Mouse (Mus musculus) cerebellum, adult 8-10 months (tissue): ENCODE data around the gene Nhlrc4.

Experiments
- DNase-seq: peaks from one replicate; pipeline ENCODE4 v3.0.0; 2022

Gene Nhlrc4

GRCm38 (mm10) chr17:25944366-25945163 is at the start of gene Nhlrc4, which contains the start of gene Pigq:
TSS of gene Nhlrc4 (minus strand) at chr17:25944961.
TSS of gene Pigq (minus strand) at chr17:25944936.
- DNase-seq, result no peak

- no peak for DNase-seq
These were observed 48.7 kb upstream of the Nhlrc4 start for GRCm38 (mm10) chr17:25993489-25993888.

GRCm38 (mm10) chr17:25992274-25992673 is 47.5 kb upstream of the Nhlrc4 start:
- DNase-seq, result no peak

- no peak for DNase-seq
These were observed 45.6 kb upstream of the Nhlrc4 start for GRCm38 (mm10) chr17:25990331-25990730.

GRCm38 (mm10) chr17:25985306-25986294 is 40.8 kb upstream of the Nhlrc4 start, which contains the start of gene Capn15:
TSS of gene Capn15 (minus strand) at chr17:25985796.
- peak; percentile 93 for DNase-seq

- no peak for DNase-seq
These were observed 40.0 kb upstream of the Nhlrc4 start for GRCm38 (mm10) chr17:25984556-25985305.

- DNase-seq, result peak; percentile 25
These were observed 39.3 kb upstream of the Nhlrc4 start for GRCm38 (mm10) chr17:25984066-25984465.

GRCm38 (mm10) chr17:25982913-25983312 is 38.2 kb upstream of the Nhlrc4 start:
- peak; percentile 23 for DNase-seq

- DNase-seq, result peak; percentile 60
These were observed 36.1 kb upstream of the Nhlrc4 start for GRCm38 (mm10) chr17:25980854-25981253.

GRCm38 (mm10) chr17:25979829-25980738 is 35.3 kb upstream of the Nhlrc4 start:
- DNase-seq, result peak; percentile 26

- no peak for DNase-seq
These were observed 26.4 kb upstream of the Nhlrc4 start for GRCm38 (mm10) chr17:25970954-25971707.

GRCm38 (mm10) chr17:25970448-25970847 is 25.7 kb upstream of the Nhlrc4 start:
- DNase-seq, result no peak

GRCm38 (mm10) chr17:25968176-25968575 is 23.4 kb upstream of the Nhlrc4 start:
- no peak for DNase-seq

GRCm38 (mm10) chr17:25967652-25968051 is 22.9 kb upstream of the Nhlrc4 start:
- no peak for DNase-seq

- no peak for DNase-seq
These were observed 19.5 kb upstream of the Nhlrc4 start for GRCm38 (mm10) chr17:25964271-25964670.

- DNase-seq, result no peak
These were observed 17.7 kb upstream of the Nhlrc4 start for GRCm38 (mm10) chr17:25962413-25962905.

- DNase-seq, result no peak
These were observed 16.8 kb upstream of the Nhlrc4 start for GRCm38 (mm10) chr17:25961566-25961965.

GRCm38 (mm10) chr17:25959630-25960467 is 15.1 kb upstream of the Nhlrc4 start:
- DNase-seq, result no peak

GRCm38 (mm10) chr17:25958771-25959494 is 14.2 kb upstream of the Nhlrc4 start:
- no peak for DNase-seq
